Mouse (Mus musculus): ENCODE measurements at regions not wholly inside any gene's neighbourhood (a gene's known extent, or its start where the extent isn't known, plus 50 kb on each side); places are given as distances from the start of the nearest gene placed in this dataset.

DNA sequence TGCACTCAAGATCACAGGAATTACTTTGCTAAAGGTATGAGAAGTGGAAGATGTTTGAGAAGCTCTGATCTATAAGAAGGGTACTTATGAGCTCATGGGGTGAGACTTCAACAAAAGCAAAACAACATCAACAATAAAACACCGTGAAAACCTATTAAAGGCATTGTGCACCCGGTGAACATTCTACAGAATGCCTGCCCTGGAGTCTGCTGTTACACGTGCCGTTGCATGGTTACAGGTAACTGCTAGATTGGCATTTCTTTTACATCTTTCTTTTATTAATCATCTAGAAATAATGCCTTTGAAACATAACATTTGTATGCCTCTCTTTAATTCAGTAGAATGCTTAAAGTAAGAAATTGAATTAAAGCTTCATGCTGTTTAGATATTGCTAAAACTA lies 661.0 kb downstream of the Pcdh18 start:
- no peak for DNase-seq

GRCm38 (mm10) chr3:49093818-49094680 lies 663.1 kb downstream of the Pcdh18 start:
- DNase-seq = peak; percentile 65

GRCm38 (mm10) chr3:49068801-49069200 lies 688.3 kb downstream of the Pcdh18 start:
- DNase-seq = no peak

- DNase-seq = no peak
Measured at GRCm38 (mm10) chr3:49062081-49062480, 695.0 kb downstream of the Pcdh18 start.

DNA sequence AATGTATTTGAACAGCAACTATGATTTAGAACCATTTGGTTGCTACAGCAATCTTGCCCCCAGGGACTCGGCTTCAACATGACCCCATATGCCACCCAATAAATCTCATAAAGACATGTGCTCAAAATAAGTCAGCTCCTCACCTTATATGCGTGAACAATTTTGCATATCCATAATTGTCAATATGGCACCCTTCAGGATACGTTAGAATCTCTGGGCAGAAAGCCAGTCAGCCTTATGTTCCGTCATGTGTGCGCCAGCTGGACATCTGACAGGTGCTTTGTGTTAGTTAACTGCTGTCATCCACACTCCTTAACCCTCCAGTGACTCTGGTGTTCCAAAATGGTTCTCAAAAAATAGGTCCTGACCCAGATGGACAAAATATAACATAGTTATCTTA lies 724.1 kb downstream of the Pcdh18 start:
- DNase-seq = no peak

DNA sequence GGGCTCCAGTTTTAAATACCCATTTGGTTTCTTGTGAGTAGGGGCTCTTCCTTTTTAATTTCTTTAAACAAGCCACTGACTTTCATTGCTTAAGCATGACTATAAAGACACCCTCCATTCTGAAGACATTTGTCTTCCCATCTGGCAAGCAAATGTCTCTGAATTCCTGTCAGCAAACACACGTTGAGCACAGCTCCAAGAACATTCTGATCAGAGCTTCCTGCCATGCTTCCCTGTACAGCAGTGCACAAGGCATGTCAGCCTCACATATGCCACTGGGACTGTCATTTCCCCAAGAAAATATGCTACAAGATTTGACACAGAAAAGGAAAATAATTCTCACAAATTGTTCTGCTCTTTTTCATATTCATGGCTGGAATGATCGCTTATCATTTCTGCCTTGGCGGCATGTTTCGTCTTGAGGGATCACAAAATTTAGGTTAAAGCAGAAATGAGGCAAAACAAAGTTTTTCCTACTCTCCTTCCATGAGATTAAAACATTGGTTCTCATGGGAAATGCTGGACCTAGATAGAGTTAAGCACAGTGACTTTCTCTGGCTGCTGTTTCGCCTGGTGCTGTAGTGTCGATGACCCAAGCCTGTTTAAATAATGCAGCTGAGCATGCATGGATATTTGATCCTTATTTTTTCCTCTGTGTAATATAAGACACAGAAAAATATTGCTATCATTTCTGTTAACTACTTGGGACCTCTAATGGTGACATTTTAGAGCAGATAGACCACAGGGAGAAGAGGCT lies 747.7 kb downstream of the Pcdh18 start:
- DNase-seq = no peak

Data from kidney, postnatal 10 days (tissue).